ENCODE assay signal across 20 mouse cellular contexts in the genomic region with DNA sequence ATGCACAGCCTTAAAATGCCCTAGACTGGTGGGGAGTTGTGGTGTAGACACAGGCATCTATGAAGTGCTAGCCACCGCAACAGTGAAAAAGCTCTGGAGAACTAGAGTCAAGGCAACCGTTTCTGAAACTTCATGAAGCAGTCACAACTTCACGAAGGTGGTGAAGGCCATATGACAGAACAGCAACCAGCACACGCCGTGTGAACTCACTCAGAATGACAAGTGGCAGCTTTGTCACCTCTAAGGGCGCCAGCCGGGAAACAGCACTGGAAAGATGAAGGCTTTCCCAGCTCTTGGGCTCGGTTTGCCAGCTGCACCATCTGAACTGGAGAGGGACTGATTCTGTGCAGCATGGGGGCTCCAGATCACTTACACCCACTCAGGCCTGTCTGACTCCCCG.
A peak's percentile ranks its signal among the peaks of the same experiment; 100 is the strongest.
DNase-seq lines count a peak whose midpoint lies in the region; ATAC-seq and TF ChIP-seq lines count a peak whose summit lies in the region.
"Had no signal": no experiment of that assay in that cellular context is flagged by ENCODE, and none has a peak within 500 bp of the region (broad histone marks: within the 10 kb centered on the region; RNA-seq: fewer than 3 reads in every experiment).

No protein-coding gene starts in this region.

- H3K27ac ChIP-seq in forebrain, embryonic 15.5 days (replicated peaks) = no peak overlapping the region
- no peak overlapping the region for H3K27ac ChIP-seq in forebrain, embryonic 10.5 days
- no peak overlapping the region for H3K27ac ChIP-seq in intestine, postnatal 0 days (ENCODE audit: low read depth, low read length)
- H3K27ac ChIP-seq: embryonic facial prominence, embryonic 12.5 days; hindbrain, embryonic 13.5 days; kidney, postnatal 0 days; liver, embryonic 12.5 days; lung, embryonic 15.5 days; midbrain, embryonic 12.5 days; neural tube, embryonic 13.5 days had no signal

- no peaks in the 10 kb centered on the region for H3K9me3 ChIP-seq in forebrain, embryonic 15.5 days
- no peaks in the 10 kb centered on the region for H3K9me3 ChIP-seq in forebrain, embryonic 10.5 days
- no peaks in the 10 kb centered on the region for H3K9me3 ChIP-seq in intestine, postnatal 0 days (ENCODE audit: control insufficient read depth)
- H3K9me3 ChIP-seq: embryonic facial prominence, embryonic 12.5 days; hindbrain, embryonic 13.5 days; liver, embryonic 12.5 days; lung, embryonic 15.5 days; midbrain, embryonic 12.5 days; neural tube, embryonic 13.5 days had no signal

- no peak for TF ChIP-seq CTCF in intestine, postnatal 0 days (IDR thresholded peaks at IDR 0.05; ENCODE audit: low read depth)

- DNase-seq in forebrain, embryonic 10.5 days (ENCODE audit: extremely low spot score, low spot score) = no peak
- DNase-seq in right cerebral cortex, adult 18-20 months = peak; percentile 13
- DNase-seq in right cerebral cortex, adult 2 months (ENCODE audit: low spot score in 2 of 2) = no peak
- DNase-seq in frontal cortex, adult 2 months (ENCODE audit: extremely low spot score in 1 of 2, low spot score in 1 of 2) = peak; percentile 5 to 32
- DNase-seq in urinary bladder, adult 18-20 months (ENCODE audit: low spot score in 2 of 2) = no peak
- DNase-seq: B cell, adult 2 months; cerebellum, postnatal 25 days; heart, adult 18-20 months; kidney, adult 11 months; thymus, postnatal 14 days had no signal

- H3K27me3 ChIP-seq in forebrain, embryonic 15.5 days = no peaks in the 10 kb centered on the region
- H3K27me3 ChIP-seq in forebrain, embryonic 10.5 days (ENCODE audit: poor library complexity, severe bottlenecking) = no peaks in the 10 kb centered on the region
- H3K27me3 ChIP-seq in intestine, postnatal 0 days (replicated peaks; ENCODE audit: control insufficient read depth, insufficient read depth, low read length) = no peaks in the 10 kb centered on the region
- H3K27me3 ChIP-seq: embryonic facial prominence, embryonic 12.5 days; hindbrain, embryonic 13.5 days; liver, embryonic 12.5 days; lung, embryonic 15.5 days; midbrain, embryonic 12.5 days; neural tube, embryonic 13.5 days; Patski had no signal

- WGBS in forebrain, embryonic 15.5 days = 79% methylated on average over 9 of the region's 9 CpGs
- 91% methylated on average over 9 of the region's 9 CpGs for WGBS in forebrain, embryonic 10.5 days
- WGBS in intestine, postnatal 0 days = 79% methylated on average over 9 of the region's 9 CpGs

- H3K4me2 ChIP-seq in forebrain, embryonic 15.5 days (replicated peaks) = no peak overlapping the region
- no peak overlapping the region for H3K4me2 ChIP-seq in intestine, postnatal 0 days (replicated peaks; ENCODE audit: low read depth)
- H3K4me2 ChIP-seq: embryonic facial prominence, embryonic 12.5 days; hindbrain, embryonic 13.5 days; liver, embryonic 12.5 days; lung, embryonic 15.5 days; midbrain, embryonic 12.5 days; neural tube, embryonic 13.5 days had no signal

- no peaks in the 10 kb centered on the region for H3K36me3 ChIP-seq in forebrain, embryonic 15.5 days
- H3K36me3 ChIP-seq in forebrain, embryonic 10.5 days (replicated peaks) = no peaks in the 10 kb centered on the region
- no peaks in the 10 kb centered on the region for H3K36me3 ChIP-seq in intestine, postnatal 0 days (ENCODE audit: control insufficient read depth, insufficient read depth)
- H3K36me3 ChIP-seq: embryonic facial prominence, embryonic 12.5 days; hindbrain, embryonic 13.5 days; liver, embryonic 12.5 days; lung, embryonic 15.5 days; midbrain, embryonic 12.5 days; neural tube, embryonic 13.5 days had no signal

- no peak overlapping the region for H3K4me3 ChIP-seq in forebrain, embryonic 15.5 days
- H3K4me3 ChIP-seq in forebrain, embryonic 10.5 days = no peak overlapping the region
- H3K4me3 ChIP-seq in intestine, postnatal 0 days (ENCODE audit: low read depth, low read length) = no peak overlapping the region
- H3K4me3 ChIP-seq: embryonic facial prominence, embryonic 12.5 days; hindbrain, embryonic 13.5 days; liver, embryonic 12.5 days; lung, embryonic 15.5 days; midbrain, embryonic 12.5 days; neural tube, embryonic 13.5 days had no signal

- H3K9ac ChIP-seq in forebrain, embryonic 15.5 days (replicated peaks) = no peak overlapping the region
- H3K9ac ChIP-seq in intestine, postnatal 0 days (ENCODE audit: low read depth, low read length) = no peak overlapping the region
- H3K9ac ChIP-seq: embryonic facial prominence, embryonic 12.5 days; hindbrain, embryonic 13.5 days; liver, embryonic 12.5 days; lung, embryonic 15.5 days; midbrain, embryonic 12.5 days; neural tube, embryonic 13.5 days had no signal

- no peaks in the 10 kb centered on the region for H3K4me1 ChIP-seq in forebrain, embryonic 15.5 days
- no peaks in the 10 kb centered on the region for H3K4me1 ChIP-seq in forebrain, embryonic 10.5 days
- H3K4me1 ChIP-seq in intestine, postnatal 0 days (replicated peaks; ENCODE audit: control insufficient read depth, insufficient read depth, low read length) = no peaks in the 10 kb centered on the region
- H3K4me1 ChIP-seq: embryonic facial prominence, embryonic 12.5 days; hindbrain, embryonic 13.5 days; liver, embryonic 12.5 days; lung, embryonic 15.5 days; midbrain, embryonic 12.5 days; neural tube, embryonic 13.5 days had no signal

- peak; percentile 74; the same call in 1 of the 2 replicates for ATAC-seq in forebrain, embryonic 15.5 days (replicated peaks)
- no peak for ATAC-seq in intestine, postnatal 0 days
- ATAC-seq: liver, embryonic 12.5 days; Patski had no signal

Comparison
In these comparisons a context has a peak if more than half of its experiments do, and no peak if none do; other contexts are left out.
1. DNase-seq: peak in right cerebral cortex, adult 18-20 months (single experiment) and frontal cortex, adult 2 months (2 of 2); none in forebrain, embryonic 10.5 days (single experiment), right cerebral cortex, adult 2 months (0 of 2) and urinary bladder, adult 18-20 months (0 of 2).